Mouse (Mus musculus) layer of hippocampus, adult 2 months (tissue): ENCODE data around the gene Mycn. TPM values are rescaled to one million over a fixed set of nuclear protein-coding genes. Genes with fewer than 3 reads are reported as not detected.

Experiments
- DNase-seq, 2 experiments: peaks; one replicate each; pipeline ENCODE4 v3.0.0; 2022; ENCODE audit warnings: low spot score in 2 of 2
- H3K27ac ChIP-seq: fragments of 200-600 bp; 2 replicates; pipeline ENCODE4 v1.8.1; 2022
- H3K4me3 ChIP-seq: fragments of 200-600 bp; 2 replicates; pipeline ENCODE4 v1.8.1; 2022; ENCODE audit warnings: mild to moderate bottlenecking
- CTCF ChIP-seq: fragments of 200-600 bp; conservative IDR thresholded peaks from 2 replicates; pipeline ENCODE4 v1.8.1; 2022; ENCODE audit warnings: antibody characterized with exemption, mild to moderate bottlenecking, moderate library complexity
- total RNA-seq, 2 experiments: library from RNA; stranded (reverse); gene quantifications; 2 replicates each; pipeline ENCODE4 v1.2.3; 2021

Mycn gene
- total RNA-seq, 2 experiments from 2014 or later: 8.7 to 9.2 TPM

DNA sequence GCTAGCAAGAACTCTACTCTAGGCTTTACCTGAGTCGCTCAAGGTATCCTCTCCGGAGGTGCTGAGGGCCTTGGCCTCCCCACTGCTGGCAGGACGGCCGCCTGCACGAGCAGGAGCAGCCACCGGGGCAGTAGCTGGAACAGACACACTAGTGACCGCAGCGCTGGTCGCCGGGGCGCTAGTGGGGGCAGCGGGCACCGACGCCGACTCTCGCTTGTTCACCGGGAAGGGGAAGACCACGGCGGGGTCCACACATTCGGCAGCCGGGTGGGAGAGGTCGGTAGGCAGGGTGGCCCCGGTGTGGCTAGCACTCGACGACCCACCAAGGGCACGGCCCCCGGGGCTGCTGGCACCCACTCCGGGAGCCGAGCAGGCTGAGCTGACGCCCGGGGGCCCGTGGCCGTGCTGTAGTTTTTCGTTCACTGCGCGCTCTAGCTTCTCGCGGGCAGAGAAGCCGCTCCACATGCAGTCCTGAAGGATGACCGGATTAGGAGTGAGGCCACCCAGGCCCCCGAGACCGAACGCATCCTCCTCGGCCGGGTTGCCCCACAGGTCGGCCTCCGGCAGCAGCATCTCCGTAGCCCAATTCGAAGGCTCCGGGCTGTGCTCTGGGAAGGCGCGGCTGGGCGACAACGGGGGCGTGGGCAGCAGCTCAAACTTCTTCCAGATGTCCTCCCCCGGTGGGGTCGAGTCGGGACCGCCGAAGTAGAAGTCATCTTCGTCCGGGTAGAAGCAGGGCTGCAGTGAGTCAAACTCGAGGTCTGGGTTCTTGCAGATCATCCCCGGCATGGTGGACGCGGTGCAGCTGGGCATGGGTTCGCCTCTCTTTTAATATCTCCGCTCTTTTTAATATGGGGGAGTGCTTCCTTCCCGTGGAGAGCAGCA is 1.9 kb downstream of the Mycn start:
- Histone ChIP-seq H3K27ac (peak overlapping the region; percentile 92), H3K4me3 (peak overlapping the region; percentile 76)
- peak in 1 of 2 experiments; percentile 14 for DNase-seq
- no peak for TF ChIP-seq CTCF

DNA sequence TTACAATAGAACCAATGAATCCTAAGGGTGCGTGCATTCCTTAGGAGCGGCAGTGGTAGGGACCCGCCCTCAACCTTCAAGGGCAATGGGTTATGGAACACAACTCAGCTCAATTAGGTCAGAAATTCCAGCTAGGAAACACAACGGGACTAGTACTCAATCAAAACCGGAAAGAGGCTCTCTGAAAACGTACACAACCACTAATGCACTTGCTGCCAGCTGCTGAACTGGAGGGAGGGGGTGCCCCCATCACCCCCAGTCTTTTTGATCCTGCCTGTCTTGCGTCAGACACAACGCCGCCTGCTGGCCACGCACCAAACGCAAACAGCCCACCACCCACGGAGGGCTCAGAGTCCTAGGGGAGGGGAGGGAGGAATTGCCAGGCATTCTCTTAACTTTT is 2.9 kb downstream of the Mycn start:
- Histone ChIP-seq H3K4me3 (peak overlapping the region; percentile 76), H3K27ac (peak overlapping the region; percentile 92)
- peak; percentile 65 to 72 for DNase-seq
- peak; percentile 83 for TF ChIP-seq CTCF

DNA sequence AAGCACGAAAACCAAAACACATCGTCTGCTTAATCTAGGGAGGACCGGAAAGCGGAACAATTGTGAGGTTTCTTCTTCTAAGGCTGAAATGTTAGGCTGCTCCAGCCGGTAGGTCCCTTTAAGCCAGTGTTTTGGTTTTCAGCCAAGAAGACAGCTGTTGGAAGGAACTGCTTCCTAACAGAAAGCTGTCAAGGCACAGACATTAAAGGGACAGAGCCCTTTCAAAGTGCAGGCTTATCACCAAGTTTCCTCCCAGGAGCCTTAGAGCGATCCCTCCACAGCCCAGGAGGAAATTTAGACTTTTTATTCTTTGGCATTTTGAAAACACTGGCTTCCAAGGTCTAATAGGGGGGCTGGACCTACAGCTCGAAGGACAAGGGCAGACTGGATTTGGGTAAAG is 3.4 kb downstream of the Mycn start:
- H3K4me3 ChIP-seq: peak overlapping the region; percentile 76
- peak overlapping the region; percentile 92 for H3K27ac ChIP-seq
- DNase-seq: peak; percentile 39 to 66
- TF ChIP-seq CTCF: no peak

DNA sequence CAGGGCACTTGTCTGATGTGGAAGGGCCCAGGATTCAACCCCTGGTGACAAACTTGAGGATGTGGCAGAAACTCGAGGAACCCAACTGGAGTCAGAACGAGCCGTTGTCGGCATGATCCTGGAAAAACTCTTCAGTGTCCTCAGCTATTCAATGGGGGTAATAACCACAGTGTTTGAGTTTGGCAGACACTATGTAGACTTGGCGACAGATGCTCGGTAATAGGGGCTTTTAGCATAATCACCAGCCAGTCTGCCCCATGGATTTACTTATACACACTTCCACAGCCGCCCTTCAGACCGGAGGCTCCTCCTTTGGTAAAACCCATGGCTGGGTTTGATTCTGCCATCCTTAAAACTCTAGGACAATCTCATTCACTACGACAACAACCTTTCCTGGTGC is 4.0 kb downstream of the Mycn start:
- peak overlapping the region; percentile 92; the same call in 1 of the 2 replicates for H3K27ac ChIP-seq
- TF ChIP-seq CTCF: no peak
- peak overlapping the region; percentile 76 for H3K4me3 ChIP-seq
- DNase-seq: no peak

DNA sequence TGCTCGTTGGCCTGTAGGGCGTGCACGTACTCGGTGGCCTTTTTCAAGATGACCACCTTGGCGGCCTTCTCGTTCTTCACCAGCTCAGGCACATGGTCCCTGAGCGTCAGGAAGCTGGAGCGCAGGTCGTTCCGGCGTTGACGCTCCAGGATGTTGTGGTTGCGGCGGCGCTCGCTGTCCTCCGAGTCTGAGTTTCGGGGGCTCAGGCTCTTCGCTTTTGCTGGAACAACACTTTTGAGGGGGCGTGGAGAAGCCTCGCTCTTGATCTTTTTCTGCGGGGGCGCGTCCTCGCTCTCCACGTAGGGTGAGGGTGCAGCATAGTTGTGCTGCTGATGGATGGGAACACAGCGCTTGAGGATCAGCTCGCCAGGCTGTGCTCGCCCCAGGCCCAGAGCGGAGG is 4.6 kb downstream of the Mycn start:
- no peak overlapping the region for H3K27ac ChIP-seq
- no peak for TF ChIP-seq CTCF
- peak overlapping the region; percentile 76 for H3K4me3 ChIP-seq
- peak in 1 of 2 experiments; percentile 20 for DNase-seq

DNA sequence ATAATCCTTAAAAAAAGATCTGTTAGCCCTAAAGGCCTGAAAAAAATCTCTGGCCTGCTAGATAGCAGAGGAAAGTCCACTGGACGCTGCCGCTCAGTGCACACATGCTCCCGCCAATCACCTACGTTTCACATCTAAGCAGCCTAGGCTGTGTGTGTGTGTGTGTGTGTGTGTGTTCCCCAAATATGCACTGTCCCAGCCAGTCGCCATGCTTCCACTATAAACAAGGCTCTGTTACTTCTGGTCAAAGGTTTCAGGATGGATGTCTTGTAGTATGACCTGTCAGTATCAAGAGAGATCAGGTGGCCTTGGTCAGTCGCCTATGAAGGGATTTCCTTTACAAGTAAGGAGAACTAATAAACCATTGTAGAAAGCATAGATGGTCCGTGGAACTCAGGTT is 9.5 kb downstream of the Mycn start:
- TF ChIP-seq CTCF: no peak
- H3K4me3 ChIP-seq: no peak overlapping the region
- H3K27ac ChIP-seq: no peak overlapping the region
- no peak for DNase-seq

DNA sequence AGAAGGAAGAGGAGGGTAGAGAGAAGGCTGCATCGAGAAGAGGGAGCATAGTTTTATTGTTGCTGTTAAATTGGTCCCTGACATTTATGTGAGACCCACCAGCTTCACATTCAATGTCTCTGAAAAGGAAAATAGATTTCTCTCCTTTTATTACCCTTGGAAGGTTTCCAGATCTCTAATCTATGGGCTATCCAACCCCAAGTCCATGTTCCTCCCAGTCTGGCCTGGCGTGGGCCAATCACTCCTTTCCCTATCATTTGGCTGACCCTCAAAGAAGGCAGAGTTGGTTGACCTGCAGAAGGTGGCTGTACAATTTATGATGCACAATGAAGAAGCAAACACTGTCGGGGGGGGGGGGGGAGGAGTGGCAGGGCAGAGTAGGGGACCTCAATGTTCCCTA is 13.5 kb downstream of the Mycn start:
- no peak for TF ChIP-seq CTCF
- no peak overlapping the region for H3K4me3 ChIP-seq
- no peak for DNase-seq
- no peak overlapping the region for H3K27ac ChIP-seq

DNA sequence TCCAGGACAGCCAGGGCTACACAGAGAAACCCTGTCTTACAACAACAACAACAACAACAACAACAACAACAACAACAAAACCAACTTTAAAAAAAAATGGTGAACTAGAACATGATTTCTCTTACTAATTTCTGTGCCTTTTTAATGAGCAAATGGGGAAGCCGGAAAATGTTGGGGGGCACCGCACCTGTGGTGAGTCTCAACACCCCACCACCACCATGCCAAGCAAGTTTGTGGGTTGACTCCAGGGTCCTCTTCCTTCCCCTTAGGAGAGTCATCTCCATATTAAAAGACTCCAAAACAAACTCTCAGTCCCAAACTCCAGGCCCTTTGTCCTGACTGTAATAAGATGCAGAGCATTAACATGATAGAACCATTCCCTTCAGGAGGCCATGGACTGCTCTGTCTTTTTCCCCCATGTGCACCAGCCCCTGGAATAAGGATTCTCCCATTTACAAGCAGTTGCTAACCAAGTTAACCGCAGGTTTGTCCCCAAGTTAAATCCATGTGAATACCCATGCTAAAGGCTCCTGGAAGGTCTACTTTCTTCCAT is 14.7 kb downstream of the Mycn start:
- Histone ChIP-seq H3K4me3 (no peak overlapping the region), H3K27ac (no peak overlapping the region)
- DNase-seq: no peak
- no peak for TF ChIP-seq CTCF

DNA sequence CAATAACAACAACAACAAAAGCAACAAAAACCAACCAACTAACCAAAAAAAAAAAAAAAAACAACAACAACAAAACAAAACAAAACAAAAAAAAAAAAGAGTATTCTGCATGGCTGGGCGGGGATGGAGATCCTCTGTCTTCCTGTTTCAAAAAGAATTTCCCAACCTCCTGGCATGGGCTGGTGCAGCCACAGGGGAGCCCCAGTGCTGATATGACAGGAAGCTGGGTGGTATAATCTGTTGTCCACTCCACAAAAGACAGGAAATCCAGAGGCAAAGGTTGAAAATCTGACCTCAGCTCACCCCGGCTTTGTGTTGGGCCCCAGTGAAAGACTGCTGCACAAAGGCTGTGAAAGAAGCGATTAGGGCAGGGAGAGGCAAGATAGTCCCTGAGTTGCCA is 17.3 kb downstream of the Mycn start:
- no peak for DNase-seq
- Histone ChIP-seq H3K27ac (no peak overlapping the region), H3K4me3 (no peak overlapping the region)
- no peak for TF ChIP-seq CTCF

DNA sequence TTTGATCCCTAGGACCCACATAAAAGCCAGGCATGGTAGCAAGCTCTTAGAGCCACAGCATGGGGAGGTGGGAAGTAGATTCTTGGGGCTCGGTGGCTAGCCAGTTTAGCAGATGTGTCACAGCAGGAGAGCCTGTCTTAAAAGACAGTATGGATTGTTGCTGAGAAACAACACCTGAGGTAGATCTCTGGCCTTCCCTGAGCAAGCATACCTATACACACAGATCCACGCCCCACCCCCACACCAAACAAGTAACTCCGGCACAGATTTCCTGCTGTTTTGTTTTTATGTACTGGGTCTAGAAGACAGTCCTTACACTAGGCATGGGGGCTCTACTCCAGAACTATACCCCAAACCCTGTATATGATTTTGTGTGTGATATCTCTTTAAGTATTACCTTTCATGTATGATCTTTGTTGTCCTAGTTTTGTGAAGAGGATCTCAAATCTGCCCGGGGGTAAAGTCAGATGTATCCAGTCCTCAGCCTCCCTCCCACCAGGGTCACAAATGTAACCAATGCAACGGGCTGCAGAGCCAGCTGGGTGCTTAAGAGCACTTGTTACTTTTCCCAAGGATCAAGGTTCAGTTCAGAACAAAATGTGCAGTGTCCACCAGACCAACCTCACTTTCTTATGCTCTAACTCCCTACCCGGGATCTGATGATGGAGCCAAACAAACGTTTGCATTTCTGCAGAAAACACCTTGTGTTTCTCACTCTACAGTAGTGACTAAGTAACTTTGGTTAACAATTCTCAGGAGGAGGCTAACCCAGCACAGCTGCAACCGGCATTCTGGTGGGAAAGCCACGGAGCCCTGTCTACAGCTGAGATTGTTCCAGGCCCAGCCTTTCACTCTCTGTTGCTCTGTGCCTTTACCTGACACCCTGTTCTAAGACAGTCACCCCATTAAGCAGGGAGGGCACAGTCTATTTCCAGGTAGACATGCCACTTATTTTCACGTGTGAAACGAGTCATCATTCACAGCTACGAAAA is 21.3 kb downstream of the Mycn start:
- Histone ChIP-seq H3K27ac (no peak overlapping the region), H3K4me3 (no peak overlapping the region)
- TF ChIP-seq CTCF: no peak
- no peak for DNase-seq

DNA sequence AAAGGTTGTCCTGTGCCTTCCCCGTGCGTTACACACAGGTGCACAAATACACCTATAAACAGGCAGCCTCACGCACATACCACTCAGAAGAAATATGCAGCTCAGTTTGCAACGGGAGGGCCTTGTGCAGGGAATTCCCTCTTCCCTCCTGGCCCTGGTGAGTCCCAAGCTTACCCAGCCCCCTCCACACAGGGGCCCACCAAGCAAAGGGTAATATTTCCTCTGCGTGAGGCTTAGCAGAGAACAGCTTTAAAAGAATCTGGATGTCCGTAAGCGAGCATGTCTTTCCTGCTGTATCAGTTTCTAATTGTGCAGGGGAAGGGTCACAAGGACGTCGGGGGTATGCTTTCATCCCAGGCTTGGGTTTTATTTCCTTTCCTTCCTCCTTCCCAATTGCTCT is 25.4 kb downstream of the Mycn start:
- no peak overlapping the region for H3K27ac ChIP-seq
- no peak for DNase-seq
- no peak for TF ChIP-seq CTCF
- no peak overlapping the region for H3K4me3 ChIP-seq

DNA sequence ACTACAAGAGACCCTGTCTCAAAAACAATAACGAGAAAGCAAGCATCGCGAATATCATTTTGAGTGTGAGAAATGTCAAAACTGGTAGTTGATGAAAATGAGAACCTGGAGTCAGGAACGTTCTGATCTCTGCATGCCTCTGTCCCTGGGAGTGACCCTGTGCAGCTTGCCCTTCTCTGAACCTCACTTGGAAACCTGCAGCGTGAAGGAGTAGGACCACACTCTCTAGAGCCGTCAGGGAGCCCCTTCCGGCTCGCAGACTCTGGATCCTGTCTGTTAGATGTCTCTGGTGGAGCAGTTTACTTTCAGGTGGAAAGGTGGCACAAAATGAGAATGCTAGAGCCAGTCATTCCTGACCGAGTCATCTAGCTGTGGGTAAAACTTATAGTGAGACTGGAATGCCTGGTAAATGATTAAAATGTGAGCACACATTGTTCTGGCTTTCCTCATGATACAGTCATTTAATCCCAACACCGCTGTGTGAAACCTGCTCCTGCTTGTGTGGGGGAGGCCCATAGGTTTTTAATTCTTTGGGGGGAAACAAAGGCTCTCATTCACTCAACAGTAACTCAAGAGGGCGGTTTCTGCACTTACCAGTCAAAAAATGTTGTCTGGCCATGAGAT is 31.2 kb downstream of the Mycn start:
- Histone ChIP-seq H3K4me3 (no peak overlapping the region), H3K27ac (no peak overlapping the region)
- no peak for TF ChIP-seq CTCF
- no peak for DNase-seq
